Mouse (Mus musculus) urinary bladder, postnatal 25 days (tissue): ENCODE data around the gene Atp1a4.

ENCODE experiments used
- DNase-seq: peaks from one replicate; pipeline ENCODE4 v3.0.0; 2022; ENCODE audit warnings: low spot score

Gene Atp1a4

DNA sequence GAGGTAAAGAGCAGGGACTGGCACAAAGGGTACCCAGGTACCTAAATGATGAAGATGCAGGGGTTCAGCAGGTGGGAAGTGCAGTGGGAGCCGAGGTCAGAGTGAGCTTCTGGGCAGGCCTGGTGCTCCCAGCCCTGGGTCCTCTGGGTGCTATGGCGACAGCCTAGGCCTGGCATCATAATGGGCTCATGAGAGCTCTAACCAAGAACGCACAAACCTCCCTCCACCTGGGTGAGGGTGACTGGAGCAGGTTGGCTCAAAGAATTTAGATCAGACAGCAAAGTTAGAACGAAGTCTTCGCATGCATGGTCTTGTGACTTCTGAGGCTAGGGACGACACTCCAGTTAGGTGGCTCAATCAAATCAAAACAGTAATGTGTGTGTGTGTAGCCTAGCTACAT lies at the start of gene Atp1a4:
TSS of gene Atp1a4 (minus strand) at position 101 of the 400 bp plus-strand sequence.
- no peak for DNase-seq

DNA sequence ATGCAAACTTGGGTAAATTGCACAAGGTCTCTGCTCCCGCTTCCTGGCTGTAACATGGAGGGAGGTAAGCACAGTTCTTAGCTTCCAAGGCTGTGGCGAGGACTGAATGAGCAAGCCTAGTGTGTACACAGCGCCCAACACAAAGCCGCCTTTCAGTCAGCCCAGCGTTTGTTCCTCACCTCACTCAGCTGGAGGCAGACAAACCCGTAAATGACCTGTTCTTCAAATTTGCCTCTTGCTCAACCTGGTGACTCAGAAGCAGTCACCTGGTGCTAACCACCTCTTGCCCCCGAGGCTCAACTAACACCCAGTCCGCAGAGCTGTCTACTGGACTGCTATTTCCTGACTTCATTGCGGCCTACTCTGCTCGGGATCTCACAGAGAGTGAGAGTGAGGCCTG lies 49.7 kb upstream of the Atp1a4 start:
- DNase-seq, result no peak

DNA sequence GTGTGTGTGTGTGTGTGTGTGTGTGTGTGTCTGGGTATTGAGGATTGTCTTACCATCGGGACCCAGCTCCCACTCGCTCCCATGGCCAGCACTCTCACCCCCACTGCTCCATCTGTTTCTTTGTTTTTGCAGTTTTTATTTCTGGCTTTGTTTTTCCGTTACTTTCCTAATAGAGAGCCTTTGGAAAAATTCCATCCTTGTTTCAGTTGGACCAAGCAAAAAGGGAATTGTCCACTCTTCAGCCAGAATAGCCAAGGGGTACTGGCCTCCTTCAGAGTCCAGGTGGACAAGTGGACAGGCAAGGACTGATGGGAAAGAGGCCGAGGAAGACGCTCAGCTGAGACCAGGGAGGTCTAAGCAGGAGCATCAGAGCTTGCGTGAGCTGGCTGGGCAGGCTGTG lies 48.7 kb upstream of the Atp1a4 start:
- no peak for DNase-seq

DNA sequence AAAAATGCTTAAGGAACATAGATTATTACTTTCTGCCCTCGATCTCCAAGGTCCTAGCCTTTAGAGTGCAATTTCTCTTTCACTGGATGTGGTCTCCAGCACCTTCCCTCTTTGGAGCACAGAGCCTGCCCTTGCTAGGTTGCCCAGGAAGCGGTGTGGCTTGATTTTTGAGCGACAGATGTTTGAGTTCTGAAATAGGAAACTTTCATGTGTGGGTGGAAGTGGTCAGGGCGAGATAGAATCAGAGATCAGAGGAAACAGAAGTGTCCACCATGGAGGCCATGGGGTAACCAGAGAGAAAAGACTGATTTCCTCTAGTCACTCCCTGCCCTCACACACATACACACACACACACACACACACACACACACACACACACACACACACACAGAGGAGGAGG lies 48.0 kb upstream of the Atp1a4 start:
- DNase-seq, result no peak

- no peak for DNase-seq
These were observed 47.4 kb upstream of the Atp1a4 start for GRCm38 (mm10) chr1:172305635-172306034.

- no peak for DNase-seq
These were observed 46.9 kb upstream of the Atp1a4 start for GRCm38 (mm10) chr1:172305153-172305552.

- no peak for DNase-seq
These were observed 46.2 kb upstream of the Atp1a4 start for GRCm38 (mm10) chr1:172304443-172304842.

DNA sequence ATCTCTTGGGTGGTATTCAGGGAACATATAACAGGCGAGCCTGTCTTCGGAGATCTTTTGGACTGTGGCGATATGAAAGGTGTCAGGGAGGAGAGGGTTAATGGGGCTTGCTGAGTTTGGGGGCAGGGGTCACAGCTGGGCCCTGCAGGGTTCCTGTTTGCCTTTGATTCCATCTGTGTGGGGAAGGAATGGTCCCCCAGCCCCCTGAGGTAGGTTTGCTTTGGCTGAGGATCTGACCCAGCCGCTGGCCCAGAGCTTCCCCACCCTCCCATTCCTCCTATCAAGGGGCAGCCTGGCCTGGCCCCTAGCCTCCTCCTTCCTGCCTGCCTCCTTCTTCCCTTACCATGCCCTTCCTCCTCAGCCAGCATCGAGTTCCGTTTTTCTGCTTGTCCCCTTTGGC lies 44.6 kb upstream of the Atp1a4 start:
- DNase-seq, result no peak

DNA sequence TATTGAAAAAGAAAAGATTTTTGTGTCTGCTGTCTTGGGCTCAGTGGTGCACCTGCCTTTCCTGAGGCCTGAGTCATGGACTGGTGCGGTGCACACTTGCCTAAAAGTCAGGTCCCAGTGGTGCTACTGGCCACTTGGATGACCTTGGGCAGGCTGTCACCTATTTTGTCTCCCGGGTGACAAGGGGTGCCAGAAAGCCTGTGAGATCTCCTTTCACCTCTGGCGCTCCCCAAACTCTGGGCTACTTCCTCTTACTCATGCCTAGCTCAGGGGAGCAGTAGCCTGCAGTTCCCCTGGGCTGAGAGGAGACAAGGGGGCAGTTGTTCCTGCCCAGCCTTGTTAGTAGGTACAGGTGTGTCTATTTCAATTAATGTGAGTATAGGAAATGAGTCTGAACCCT lies 44.1 kb upstream of the Atp1a4 start:
- no peak for DNase-seq

DNA sequence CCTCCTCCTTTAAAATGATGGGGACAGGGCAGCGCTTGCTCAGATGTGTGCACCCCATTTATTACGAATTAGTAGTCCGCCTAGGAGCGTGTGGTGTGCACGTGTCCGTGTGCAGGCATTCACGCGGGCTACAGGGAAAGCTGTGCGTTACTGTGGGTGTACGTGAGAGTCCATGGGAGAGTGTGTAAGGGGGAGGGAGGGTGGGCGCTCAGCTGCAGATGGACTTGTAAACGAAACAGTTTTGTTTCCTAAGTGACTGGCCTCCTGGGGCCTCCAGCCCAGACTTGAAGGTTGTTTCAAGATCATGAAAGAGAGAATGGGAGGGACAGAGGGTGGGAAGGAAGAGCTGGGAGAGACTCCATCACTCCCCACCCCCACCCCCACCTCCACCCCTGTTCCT lies 43.0 kb upstream of the Atp1a4 start:
- DNase-seq, result no peak

- DNase-seq, result no peak
These were observed 42.0 kb upstream of the Atp1a4 start for GRCm38 (mm10) chr1:172300247-172300646.

DNA sequence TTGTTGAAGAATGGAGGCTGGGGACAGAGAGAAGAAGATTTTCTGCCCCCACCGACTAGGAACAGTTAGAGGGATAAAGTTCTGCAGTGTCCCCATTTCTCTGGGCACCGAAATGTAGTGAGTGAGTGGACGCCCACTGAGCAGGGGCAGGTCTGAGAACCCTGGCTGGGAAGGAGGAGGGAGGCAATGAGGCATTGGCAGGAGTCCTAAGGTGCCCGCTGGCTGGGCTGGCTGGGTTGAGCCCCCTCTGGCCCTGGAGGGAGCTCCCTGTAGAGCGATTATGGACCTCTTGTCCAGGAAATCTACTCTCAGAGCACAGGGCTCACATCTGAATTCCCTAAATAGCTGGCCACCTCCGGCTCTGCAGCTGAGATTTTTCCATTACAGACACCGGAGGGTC lies 41.3 kb upstream of the Atp1a4 start:
- DNase-seq, result no peak

DNA sequence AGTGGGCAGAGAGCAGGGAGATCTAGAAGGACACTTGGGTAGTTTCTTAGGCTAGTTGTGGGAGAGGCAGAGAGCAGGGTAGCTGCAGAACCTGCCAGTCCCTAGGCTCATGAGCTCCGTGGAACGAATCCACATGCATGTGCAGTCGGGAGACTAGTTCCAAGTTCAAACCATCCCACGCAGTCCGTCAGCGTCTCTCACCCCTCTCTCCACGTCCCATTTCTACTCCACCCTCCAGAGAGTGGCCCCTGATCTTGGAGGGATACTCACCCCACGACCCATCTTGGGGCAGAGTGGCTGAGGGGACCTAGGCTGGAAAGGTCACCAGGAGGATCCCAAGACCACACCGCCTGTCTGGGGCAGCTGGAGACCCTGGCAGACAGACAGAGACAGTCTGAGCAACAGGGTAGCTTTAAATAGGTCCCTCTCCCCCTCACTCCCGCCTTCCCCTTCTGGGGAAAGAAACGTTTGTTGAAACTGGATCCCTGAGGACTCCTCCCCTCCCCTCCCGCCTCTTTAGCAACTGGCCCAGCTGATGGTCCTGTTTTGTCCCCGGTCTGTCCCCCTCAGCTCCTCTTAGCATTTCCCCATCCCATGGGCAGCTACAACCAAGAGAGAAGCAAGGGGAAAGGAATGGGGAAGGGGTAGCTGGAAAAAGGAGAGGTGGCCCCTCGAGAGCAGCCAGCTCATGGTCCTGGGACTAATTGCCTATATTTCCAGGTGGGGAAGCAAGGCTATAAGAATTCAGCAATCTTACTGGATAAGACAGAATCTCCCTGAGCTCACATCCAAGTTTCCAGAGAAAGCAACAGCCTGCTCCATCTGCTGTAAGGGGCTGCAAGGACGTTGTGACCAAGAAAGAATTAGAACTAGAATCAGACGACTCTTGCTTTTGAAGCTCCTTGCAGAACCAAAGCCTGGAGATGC lies 39.7 kb upstream of the Atp1a4 start, which contains the start of gene Atp1a2:
TSS of gene Atp1a2 (minus strand) at position 454 of the 927 bp plus-strand sequence.
- no peak for DNase-seq

- no peak for DNase-seq
These were observed 38.7 kb upstream of the Atp1a4 start for GRCm38 (mm10) chr1:172296816-172297510.

DNA sequence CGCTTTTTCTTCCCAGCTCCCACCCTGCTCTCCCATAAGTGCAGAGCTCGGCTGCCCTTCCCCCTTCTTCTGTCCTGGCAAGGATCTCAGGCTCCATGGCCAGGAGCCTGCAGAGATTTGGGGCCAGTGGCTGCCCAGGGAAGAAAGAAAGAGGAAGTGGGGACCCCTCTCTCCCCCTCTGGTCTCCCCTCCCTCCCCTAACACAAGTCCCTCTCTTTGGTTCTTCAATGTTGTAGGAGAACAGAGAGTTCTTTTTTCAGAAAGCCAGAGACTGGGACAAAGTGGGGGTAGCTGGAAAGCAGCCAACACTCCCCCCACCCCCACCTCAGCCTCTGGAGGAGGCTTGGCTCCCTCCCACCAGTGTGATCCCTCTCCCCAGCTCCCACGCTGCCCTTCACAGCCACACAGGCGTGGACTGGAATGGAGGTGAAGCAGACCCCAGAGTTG lies 37.6 kb upstream of the Atp1a4 start:
- DNase-seq, result no peak

- no peak for DNase-seq
These were observed 35.2 kb upstream of the Atp1a4 start for GRCm38 (mm10) chr1:172293449-172293848.

DNA sequence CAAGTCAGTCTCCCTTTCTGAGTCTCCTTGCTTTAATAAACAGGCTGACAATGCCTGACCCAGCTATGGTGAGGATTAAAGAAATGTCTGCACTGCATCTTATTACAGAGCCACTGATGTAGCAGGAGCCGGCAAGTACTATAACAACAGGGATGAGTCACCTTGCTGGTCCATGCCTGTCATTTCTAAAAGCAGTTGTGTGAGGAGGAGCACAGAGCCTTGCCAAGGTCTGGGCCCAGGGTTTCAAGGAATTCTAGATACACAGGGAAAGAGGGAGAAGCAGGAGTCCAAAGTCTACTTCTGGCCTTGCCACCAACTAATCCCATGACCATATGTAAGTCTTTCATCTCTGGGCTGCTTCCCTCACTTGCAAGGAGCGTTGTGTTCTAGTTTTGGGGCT lies 34.7 kb upstream of the Atp1a4 start:
- no peak for DNase-seq

DNA sequence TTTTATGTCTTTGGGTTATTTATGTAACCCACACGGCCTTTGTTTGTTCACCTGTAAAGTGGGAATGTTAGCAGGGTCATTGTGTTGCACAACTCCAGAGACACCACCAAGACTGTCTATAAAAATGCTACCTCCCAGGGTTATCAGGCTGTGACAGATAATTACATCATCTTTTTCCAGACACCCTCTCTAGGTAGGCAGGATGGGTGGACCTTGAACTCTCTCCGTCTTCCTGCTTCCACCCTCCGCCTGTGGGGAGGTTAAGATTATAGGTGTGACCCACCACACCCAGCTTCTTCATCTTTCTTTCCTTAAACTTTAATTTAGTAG lies 31.4 kb upstream of the Atp1a4 start:
- no peak for DNase-seq

GRCm38 (mm10) chr1:172288900-172289616 lies 30.8 kb upstream of the Atp1a4 start:
- DNase-seq, result no peak

DNA sequence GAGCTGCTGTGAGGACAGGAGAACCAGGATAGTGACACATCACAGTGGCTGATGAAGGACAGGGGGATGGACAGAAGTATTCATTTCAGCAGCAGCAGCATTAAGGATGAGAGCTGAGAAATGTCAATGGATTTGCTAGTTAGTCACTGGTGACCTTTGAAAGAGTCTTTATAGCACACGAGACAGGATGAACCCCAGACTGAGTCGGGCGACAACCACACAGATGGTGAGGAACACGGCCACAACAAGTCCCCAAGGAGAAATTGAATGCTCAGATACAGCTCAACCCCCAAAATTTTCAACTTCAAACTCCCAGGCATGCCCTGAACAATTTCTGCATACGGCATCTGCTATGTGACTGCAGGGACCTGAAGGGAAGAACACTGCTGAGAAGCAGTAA lies 28.5 kb upstream of the Atp1a4 start:
- DNase-seq, result no peak

- DNase-seq, result no peak
These were observed 26.0 kb upstream of the Atp1a4 start for GRCm38 (mm10) chr1:172284221-172284620.

DNA sequence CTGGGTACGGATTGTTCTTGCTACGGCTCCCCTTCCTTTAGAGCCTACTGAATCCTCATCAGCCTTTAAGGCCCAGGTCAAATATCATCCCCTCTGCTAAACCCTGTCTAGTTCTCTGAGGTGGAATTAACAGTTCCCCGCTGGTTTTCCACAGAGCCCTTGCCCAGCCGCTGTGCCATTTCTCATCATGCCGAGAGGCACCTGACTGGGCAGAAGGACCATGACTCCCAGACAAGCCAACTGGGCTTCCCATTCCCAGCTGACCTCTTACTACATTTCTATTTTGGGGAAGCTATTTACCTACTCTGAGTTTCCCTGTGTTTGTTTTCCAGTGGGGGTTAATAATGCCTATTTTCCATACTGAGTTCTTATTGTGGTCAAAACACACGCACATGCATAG lies 24.9 kb upstream of the Atp1a4 start:
- no peak for DNase-seq
